Mouse (Mus musculus): ENCODE measurements at regions not wholly inside any gene's neighbourhood (a gene's known extent, or its start where the extent isn't known, plus 50 kb on each side); places are given as distances from the start of the nearest gene placed in this dataset.
A peak's percentile ranks its signal among the peaks of the same experiment; 100 is the strongest.

DNA sequence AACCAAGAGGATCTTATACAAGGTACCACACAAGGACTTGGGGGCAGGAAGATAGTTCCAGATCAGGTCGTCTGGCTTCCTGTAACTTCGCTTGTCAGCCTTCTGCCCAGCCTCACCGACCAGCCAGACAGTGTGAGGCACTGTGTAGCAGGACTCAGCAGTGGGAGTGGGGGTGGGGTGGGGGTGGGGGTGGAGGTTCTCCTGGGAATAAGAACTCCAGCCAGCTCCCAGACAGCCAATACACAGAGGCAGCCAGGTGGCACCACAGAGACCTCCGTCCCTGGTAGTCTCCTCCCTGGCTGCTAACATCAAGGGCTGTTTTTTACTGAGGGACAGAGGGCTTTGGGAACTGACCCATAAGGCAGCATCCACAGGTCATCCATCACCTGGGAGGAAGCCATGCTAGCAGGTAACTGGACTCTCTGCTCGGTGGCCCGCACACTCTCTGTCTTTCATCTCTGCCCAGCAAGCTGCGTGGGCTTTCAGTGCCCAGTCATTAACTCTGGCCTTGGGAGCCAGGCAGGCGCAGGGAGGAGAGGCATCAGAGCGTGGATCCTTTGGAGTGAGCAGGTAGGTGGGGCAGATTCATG lies 60.3 kb upstream of the Wnt4 start:
- ATAC-seq (replicated peaks; ENCODE audit: poor library complexity, severe bottlenecking): no peak

DNA sequence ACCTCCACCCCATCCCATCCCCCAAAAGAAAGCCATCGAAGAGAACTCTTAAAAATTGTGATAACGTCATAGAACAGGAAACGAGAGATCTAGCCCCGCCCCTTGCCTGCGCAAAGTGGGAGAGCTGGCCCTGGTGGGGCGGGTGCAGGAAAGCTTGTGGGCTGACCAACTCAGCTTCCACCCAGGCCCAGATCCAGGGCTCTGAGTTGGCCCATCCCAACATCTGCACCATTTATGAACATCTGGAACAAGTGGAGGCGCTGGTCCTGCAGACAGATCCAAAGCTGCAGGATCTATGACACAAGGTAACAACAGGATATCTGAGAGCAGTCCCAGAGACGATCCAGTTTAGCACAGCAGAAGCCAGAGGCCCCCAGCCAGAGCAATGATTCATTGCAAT lies 62.7 kb upstream of the Wnt4 start:
- no peak for ATAC-seq (replicated peaks; ENCODE audit: poor library complexity, severe bottlenecking)

DNA sequence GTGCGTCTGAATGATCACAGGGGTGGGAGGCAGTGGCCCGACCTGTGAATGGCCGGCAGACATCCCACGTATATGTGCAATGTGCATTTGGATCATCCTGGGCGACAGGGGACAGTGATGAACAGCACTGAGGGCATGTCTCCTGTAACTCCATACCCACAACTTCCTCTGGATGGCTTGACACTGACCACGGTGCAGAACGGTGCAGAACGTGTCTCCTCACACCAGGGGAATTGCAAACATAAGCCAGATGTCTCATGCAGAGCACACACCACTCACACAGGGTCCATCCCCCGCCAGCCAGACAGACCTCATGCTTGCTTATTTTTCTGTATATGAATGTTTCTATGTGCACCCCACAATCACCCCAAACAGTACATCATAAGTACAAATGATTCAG lies 64.4 kb upstream of the Wnt4 start:
- no peak for ATAC-seq (replicated peaks; ENCODE audit: poor library complexity, severe bottlenecking)

DNA sequence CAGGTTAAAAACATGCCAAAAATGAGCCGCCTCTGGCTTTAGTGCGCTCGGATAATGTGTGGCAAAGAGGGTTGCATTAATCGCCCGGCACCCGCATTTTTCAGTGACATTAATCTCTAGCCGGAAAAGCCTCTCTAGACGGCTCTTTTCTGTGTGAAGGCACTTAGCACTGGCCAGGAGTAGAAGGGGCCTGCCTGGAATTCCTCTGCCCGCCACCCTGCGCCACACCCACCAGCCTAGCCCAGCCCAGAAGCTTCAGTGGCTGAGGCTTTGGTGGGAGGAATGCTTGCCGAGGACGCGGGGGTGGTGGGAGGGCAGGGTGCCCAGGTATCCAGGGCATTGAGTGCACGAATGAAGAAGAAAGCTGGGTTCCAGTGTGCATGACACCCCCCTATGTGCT lies 65.2 kb upstream of the Wnt4 start:
- no peak for ATAC-seq (replicated peaks; ENCODE audit: poor library complexity, severe bottlenecking)

DNA sequence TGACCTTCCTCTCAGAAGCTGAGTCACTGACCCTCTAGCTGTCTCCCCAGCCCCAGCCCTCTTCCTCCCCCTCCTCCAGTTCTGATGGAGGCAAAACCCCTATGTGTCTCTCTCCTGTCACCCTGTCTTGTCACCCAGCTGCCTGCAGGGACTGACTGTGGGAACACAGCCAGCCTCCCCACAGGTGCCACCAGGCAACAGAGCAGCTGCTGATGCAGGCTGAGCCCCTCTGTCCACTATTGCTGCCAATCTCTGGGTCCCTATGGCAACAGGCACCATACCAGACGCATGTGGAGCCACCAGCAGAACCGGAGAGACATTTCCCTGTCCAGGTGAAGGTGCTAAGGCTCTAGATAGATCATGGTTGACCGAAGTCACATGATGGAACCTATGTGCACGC lies 66.0 kb upstream of the Wnt4 start:
- ATAC-seq (replicated peaks; ENCODE audit: poor library complexity, severe bottlenecking): no peak

DNA sequence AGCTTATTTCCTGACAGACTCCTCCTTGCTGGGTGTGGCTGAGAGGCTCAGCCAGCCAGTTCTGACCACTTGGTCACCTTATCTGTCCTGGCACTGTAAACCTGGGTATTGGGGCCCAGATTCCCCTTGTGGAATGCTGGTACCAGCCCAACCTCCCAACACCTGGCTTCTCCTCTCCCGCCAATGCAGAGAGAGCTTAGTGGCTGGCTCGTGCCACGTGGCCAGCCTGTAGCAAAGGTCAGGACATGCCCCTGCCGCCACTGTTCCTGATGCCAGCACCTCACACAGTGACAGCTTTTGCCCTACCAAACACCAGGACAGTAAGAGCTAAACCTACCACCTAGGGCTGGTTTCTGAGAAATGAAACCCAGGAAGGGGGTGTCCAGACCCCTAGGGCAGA lies 66.8 kb upstream of the Wnt4 start:
- ATAC-seq (replicated peaks; ENCODE audit: poor library complexity, severe bottlenecking): no peak

DNA sequence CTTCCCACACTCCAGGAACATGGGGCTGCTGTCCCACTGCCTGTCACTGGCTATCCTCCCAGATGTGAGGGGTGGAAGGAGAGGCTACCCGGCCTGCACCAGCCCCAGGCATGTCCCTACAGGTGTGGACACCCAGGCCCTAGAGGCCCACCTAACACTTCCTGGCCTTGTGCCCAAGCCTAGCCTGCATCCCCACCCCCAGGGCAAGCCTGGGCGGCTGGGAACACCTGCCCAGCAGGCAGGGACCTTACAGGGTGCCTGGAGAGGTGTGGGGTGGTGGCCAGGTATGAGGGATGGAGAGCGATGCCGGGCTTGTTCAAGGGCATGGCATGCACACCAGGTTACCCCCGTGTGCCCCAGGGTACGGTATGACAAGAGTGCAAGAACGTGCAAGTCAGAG lies 76.3 kb upstream of the Wnt4 start:
- ATAC-seq (replicated peaks; ENCODE audit: poor library complexity, severe bottlenecking): no peak

DNA sequence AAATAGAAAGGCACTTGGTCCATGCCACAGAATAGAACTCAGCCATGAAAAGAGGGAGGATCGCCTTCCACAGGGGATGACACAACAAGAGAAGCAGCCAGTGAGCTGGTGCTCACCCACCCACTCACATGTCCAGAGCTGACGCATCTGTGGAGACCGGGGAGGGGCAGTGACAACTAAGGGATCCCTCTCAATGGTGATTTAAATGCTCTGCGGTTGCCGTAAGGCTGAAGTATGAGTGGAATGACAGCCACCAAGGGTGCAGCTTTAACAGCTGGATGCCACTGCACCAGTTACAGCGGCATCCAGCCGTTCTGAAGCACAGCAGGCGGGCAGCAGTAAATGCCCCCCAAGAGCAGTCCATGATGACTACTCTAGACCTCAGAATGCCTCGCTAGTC lies 76.9 kb upstream of the Wnt4 start:
- no peak for ATAC-seq (replicated peaks; ENCODE audit: poor library complexity, severe bottlenecking)

DNA sequence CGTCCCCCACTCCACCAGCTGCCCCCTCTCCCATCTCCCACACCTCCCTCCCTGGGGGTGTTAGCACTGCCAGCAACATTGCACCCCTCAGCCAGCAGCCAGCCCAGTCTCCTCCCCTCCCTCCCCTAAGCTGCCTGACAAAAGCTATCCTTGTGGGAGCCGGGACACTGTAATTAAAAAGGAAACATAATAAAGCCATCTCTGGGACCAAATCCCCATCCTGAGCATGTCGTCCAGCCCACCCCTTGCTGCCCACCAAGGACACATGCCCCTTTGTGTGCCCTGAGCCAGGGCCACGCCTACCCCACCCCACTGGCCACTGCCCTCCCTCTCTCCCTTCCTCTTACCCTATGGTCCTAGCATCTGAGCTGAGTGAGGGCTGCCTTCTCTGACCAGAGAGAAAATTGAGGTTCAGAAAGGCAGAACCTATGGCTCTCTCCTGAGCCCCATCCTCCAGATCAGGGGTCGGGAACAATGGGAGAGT lies 80.8 kb upstream of the Wnt4 start:
- ATAC-seq (replicated peaks; ENCODE audit: poor library complexity, severe bottlenecking): no peak

DNA sequence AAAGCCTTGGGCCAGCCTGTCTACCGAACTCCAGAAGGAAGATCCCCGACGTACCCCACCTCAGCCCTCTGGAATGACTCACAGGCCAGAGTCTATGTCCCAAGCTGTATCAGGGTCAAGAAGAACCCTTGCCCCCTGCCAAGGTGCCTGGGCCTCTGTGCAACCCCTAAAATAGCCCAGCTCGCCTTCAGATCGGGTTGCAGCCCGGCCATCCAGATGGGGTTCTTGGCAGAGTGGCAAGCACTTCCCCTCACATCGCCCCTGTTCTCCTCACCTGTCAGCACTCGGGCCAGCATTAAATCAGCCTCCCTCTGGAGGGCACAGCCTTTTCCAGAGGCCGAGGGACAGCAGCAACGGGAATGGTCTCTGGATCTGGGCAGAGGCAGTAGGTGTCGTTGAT lies 83.2 kb upstream of the Wnt4 start:
- no peak for ATAC-seq (replicated peaks; ENCODE audit: poor library complexity, severe bottlenecking)

DNA sequence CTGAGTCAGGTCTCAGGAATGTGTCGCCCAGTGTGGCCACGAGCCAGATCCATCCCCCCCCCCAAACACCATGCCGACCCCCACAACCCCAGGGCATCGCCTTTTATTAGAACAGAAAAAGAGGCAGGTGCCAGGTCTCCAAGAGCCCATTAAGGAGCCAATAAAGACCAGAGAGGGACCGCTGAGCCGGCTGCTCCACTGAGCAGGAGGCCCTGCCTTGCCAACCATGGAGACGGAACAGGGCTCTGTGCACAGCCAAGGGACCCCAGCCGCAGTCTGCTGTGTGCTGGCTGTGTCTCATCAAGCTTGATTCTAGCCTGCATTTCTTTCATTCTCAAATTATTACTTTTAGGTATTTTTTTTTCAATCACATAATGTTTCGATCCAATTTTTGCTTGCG lies 86.7 kb upstream of the Wnt4 start:
- no peak for ATAC-seq (replicated peaks; ENCODE audit: poor library complexity, severe bottlenecking)

DNA sequence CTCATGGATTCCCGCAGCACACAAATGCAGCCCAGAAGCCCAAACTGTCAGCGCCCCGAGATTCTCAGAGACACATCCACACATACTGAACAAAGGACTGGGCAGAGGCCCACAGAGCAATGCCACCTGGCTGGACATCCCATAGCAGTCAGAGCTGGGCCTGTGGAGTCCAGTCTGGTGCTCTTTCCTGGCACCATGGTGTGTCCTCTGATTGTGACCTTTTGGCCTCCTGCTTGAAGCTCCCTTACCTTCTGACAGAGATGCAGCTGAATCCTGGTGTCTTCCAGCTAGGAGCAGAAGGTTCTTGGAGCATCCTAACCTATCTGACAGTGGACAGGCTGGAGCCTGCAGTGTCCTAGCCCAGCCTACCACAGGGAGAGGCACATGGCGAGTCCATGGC lies 87.5 kb upstream of the Wnt4 start:
- no peak for ATAC-seq (replicated peaks; ENCODE audit: poor library complexity, severe bottlenecking)

DNA sequence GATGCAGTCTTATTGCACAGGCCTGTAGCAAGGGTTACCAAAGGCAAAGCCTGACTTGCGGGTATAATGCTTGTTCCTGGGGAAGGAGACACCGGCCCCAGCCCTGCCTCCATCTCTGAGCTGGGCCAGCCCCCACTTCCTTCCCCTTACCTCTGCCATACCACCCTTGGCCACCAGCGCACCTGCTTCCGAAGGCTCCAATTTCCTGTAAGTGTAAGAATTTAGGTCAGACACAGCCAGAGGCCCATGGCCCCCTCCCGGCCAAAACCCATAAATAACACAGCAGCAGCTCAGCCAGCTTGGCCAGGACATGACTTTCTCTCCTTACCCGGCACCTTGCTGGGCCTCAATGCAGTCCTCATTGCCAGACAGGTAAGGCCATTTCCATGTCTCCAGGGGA lies 88.2 kb upstream of the Wnt4 start:
- peak; percentile 59 for ATAC-seq (replicated peaks; ENCODE audit: poor library complexity, severe bottlenecking)

DNA sequence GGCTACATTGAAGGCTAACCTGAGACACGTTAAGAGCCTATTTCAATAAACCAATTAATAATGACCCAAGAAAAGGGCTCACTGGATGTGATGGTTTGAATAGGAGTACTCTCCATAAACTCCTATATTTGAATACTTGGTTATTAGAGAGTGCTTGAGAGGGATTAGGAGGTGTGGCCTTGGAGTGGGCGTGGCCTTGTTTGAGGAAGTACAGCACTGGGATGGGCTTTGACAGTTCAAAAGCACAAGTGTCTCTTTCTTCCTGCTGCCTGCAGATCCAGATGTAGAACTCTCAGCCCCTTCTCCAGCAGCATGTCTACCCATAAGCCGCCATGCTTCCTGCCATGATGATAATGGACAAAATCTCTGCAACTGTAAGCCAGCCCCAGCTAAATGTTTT lies 89.7 kb upstream of the Wnt4 start:
- no peak for ATAC-seq (replicated peaks; ENCODE audit: poor library complexity, severe bottlenecking)

DNA sequence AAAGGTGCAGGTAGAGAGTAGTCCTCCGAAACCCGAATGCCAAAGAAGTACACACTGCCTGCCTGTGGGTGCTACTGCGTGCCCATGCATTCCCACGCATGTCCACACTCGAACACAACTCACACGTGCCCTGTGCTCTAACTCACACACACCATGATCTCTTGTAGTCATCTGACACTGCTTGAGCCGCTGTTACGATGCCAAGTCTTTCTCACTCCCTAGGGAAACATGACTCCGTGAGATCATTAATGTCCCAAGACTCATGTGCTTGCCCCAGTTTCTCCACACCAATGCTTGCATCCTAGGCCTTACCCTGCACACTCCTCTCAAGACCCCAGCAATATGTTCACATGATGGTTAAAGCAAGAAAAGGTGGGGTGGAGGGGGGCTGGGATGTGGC lies 90.2 kb upstream of the Wnt4 start:
- ATAC-seq (replicated peaks; ENCODE audit: poor library complexity, severe bottlenecking): no peak

DNA sequence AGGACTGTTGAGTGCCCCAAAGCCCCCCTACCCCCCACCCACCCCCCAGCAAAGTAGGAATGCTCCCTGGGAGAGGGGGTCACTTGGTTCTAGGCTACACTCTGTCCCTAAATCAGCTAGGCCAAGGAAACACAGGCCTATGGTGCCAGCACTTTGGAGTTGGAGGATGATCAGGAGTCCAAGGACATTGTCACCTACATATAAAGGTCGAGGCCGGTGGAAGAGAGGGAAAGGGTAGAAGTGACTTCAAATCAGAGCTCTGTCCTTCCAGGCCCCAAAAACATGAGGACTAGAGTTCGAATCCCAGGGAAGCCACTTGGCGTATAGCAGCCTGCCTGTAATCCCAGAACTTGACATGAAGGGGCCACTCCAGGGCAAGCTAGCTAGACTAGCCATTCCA lies 92.3 kb upstream of the Wnt4 start:
- no peak for ATAC-seq (replicated peaks; ENCODE audit: poor library complexity, severe bottlenecking)

DNA sequence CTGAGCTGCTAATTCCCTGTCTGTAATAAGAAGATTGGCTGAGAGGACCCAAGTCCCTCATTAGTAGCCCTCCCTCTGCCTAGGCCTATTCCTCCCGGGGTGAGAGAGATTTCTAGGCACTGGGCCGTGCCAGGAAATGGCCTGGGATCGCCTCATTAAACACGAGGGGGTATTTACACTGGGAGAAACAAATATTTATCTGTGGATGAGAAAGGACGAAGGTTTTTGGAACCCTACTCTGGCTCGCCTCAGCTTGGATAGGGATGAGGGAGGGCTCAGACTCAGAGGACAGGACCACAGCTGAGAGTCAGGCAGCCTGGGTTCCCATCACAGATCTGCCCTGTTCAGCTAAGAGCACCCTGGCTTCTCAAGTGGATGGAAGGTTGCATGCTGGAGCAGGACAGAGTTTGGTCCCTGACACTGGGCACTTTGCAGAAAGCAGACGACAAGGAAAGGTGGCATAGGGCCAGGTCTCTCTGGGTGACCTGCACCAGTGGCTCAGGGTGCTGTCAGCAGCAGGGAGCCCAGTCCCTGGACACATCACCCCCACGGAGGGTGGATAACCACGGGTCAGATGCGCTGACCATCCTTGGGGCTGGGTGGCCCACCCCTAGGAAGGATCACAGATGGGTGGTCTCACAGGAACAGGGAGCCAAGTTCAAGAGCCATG lies 94.0 kb upstream of the Wnt4 start:
- ATAC-seq (replicated peaks; ENCODE audit: poor library complexity, severe bottlenecking): no peak

DNA sequence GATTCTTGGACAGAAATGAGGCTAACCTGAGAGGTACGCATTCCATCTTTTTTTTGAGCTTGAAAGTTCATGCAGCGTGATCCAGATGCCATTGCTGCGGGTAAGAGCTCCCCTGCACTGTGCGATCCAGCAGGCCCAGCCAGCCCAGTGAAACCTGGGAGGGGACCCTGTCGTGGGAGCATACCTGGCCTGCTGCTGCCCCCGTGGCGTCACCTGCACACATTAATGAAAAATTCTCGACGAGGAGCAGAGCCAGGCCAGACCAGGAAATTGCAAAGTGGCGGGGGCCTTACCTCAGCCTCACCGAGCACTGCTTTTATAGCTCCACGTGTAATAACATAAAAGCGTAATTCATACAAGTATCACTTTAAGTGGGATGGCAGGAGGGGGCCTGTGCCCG lies 94.7 kb upstream of the Wnt4 start:
- ATAC-seq (replicated peaks; ENCODE audit: poor library complexity, severe bottlenecking): no peak

DNA sequence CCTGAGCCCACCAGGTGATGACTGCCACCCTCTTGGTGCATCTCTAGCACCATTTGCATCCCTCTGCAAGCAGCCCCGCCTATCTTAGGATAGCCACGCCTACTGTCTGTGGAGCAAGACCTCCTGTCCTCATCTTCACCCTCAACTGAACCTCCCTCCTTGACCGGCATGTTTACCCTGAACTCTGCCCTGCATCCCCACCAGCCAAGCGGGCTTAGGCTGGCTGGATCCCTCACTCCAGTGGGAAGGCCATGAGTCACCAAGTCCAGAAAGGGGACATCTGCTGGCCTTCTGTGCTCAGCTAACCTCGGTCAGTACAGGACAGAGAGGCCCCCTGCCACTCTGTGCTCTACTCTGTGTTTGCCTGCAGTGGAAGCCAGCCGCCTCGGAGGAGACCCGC lies 96.0 kb upstream of the Wnt4 start:
- no peak for ATAC-seq (replicated peaks; ENCODE audit: poor library complexity, severe bottlenecking)

DNA sequence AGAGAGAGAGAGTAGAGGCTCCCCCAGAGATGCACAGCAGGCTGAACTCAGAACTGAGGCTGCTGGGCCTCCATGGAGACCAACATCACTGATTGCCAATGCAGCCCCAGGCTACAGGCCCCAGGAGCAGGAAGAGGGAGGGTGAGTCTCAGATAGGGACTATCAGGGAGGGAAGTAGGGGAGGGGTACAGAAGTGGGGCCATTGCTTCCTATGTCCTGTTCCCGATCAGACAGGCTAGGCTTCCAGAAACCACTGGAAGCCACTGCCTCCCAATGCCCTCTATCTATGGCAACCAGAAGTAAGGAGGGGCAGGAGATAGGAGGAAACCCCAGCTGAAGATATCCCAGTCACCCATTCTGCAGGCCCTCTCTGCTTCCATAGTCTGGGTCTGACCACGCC lies 97.2 kb upstream of the Wnt4 start:
- ATAC-seq (replicated peaks; ENCODE audit: poor library complexity, severe bottlenecking): no peak

DNA sequence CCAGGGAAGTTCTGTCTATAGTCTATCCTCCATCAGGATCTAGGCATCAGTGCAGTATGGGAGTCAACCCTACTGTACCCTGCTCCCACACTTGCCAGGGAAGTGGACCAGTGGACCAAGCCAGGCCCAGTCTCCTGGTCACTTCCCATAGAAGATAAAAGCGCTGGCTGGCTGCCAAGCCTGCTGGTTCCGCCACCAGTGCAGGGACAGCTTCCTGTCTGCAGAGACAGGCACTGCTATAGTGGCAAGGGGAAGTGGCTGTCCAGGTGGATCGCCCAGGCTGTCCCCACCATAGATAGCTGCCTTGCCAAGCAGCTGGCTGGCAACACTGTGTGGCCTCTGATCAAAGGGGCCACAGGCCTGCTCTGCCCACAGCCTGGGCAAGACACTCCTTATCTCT lies 98.5 kb upstream of the Wnt4 start:
- peak; percentile 22 for ATAC-seq (replicated peaks; ENCODE audit: poor library complexity, severe bottlenecking)

DNA sequence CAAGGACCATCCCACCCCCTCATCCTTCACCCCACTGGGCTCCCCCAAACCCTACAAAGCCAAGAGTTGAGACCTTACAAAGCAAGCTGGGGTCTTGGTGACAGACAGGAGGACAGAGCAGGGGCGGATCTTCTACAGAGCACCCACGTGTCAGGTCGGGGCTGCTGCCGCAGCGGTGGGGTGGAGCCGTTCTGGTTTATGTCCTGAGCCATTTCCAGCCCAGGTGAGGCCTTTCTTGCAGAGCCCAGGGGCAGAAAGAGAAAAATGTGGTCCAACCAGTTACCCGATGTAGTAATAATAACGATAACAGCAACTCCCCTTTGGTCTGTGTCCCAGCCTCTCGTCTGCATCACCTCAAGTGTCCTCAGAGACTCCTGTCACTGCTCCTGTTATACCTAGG lies 112.4 kb upstream of the Wnt4 start:
- no peak for ATAC-seq (replicated peaks; ENCODE audit: poor library complexity, severe bottlenecking)

DNA sequence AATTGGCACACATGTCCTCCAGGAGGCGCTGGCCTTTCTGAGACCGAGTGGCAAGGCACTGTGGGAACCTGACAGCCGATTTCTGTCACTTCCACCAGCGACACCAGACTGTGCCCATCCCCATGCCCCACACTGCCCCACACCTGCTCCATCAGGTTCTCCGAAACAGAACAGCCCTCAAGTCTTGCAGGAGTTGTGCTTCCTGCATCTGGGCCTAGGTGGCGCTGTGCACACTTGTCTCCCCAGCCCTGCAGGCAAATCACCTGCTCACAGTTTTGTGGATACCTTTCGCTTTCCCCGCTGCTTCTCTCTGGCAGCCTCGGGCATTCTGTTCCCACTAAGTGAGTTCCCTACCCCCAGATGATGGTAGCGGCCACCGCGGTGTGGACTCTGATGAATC lies 112.9 kb upstream of the Wnt4 start:
- peak; percentile 79 for ATAC-seq (replicated peaks; ENCODE audit: poor library complexity, severe bottlenecking)
